Mouse (Mus musculus): Measurements from ENCODE around the gene Ap3m1. TPM values are rescaled to one million over a fixed set of nuclear protein-coding genes. Genes with fewer than 3 reads are reported as not detected.
"Not testable (repeated sequence)": the region's sequence is repeated elsewhere in the genome, so short reads cannot be mapped to it uniquely, and the experiment has no call there.

Gene Ap3m1
- total and polyA plus RNA-seq, 3 experiments, result 32.6 to 73.4 (median 61.7) TPM

DNA sequence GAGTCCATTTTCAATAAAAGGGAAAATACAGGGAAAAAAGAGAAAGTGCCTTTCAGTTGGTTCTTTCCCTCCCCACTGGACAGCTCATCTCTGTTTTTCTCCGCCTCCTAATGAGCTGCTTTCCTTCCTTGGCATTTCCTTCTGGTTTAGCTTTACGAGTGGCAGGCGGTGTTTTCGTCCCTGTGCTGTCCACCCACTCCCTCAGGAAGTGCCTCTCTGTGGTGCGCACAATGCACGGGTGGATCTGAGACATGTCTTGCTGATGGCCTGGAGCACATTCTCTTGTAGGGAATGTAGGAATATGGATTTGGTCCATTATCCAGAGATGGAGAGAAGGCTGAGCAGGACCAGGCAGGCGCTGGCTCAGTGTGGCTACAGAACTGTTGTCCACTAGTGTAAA, 47.1 kb upstream of the Ap3m1 start:
- Histone ChIP-seq H3K4me1 (ENCODE audit: control insufficient read depth in 1 of 2, insufficient read depth in 2 of 2) (peaks cover 0 to 8% of the 10 kb centered on the region in 2 experiments; a peak in 2 of 4 replicates), H3K9ac (ENCODE audit: insufficient read depth, low read depth) (no peak overlapping the region), H3K4me2 (ENCODE audit: insufficient read depth, low read depth, poor library complexity, severe bottlenecking) (no peak overlapping the region), H3K36me3 (replicated peaks in 1 of 2; ENCODE audit: control insufficient read depth in 1 of 2, insufficient read depth in 1 of 2, low read length in 1 of 2) (peaks cover 0 to 6% of the 10 kb centered on the region in 2 experiments), H3K79me2 (replicated peaks; ENCODE audit: control insufficient read depth, extremely low read depth, insufficient read depth, poor library complexity, severe bottlenecking) (no peaks in the 10 kb centered on the region), H3K27ac (ENCODE audit: insufficient read depth, low read depth) (no peak overlapping the region), H3K9me3 (replicated peaks; ENCODE audit: low read length) (no peaks in the 10 kb centered on the region), H3K27me3 (replicated peaks) (no peaks in the 10 kb centered on the region), H3K4me3 (replicated peaks in 1 of 3; ENCODE audit: low read depth in 2 of 3, low read length in 2 of 3, poor library complexity in 1 of 3) (no peak overlapping the region)
- TF ChIP-seq CHD1 (IDR thresholded peaks at IDR 0.05; ENCODE audit: low read depth, low read length) (no peak), TCF12 (IDR thresholded peaks at IDR 0.05; ENCODE audit: low read depth, low read length) (no peak), CTCF (conservative IDR thresholded peaks at IDR 0.05 in 1 of 2, IDR thresholded peaks at IDR 0.05 in 1 of 2; ENCODE audit: low read depth in 2 of 2, low read length in 2 of 2) (no peak), USF1 (IDR thresholded peaks at IDR 0.05; ENCODE audit: low read depth, low read length) (no peak), ZMIZ1 (IDR thresholded peaks at IDR 0.05; ENCODE audit: low read depth, low read length) (no peak), ETS1 (conservative IDR thresholded peaks at IDR 0.05; ENCODE audit: low read depth, low read length) (no peak), POLR2A (IDR thresholded peaks at IDR 0.05; ENCODE audit: low read depth, low read length) (no peak), JUN (IDR thresholded peaks at IDR 0.05; ENCODE audit: insufficient read depth, low read depth, low read length) (no peak), MAX (IDR thresholded peaks at IDR 0.05; ENCODE audit: low read length) (no peak)
- in situ Hi-C loops (cut with MboI; ENCODE audit: low pct_ligation_motif_present, low pct_unique_long_range_greater_than_20kb, low sequenced_read_pairs), result no loop called here
- dilution Hi-C loops (cut with MboI; ENCODE audit: extremely low pct_ligation_motif_present, extremely low pct_unique_long_range_greater_than_20kb, low sequenced_read_pairs), result no loop called here
- DNase-seq (ENCODE audit: extremely low read depth), result no peak

DNA sequence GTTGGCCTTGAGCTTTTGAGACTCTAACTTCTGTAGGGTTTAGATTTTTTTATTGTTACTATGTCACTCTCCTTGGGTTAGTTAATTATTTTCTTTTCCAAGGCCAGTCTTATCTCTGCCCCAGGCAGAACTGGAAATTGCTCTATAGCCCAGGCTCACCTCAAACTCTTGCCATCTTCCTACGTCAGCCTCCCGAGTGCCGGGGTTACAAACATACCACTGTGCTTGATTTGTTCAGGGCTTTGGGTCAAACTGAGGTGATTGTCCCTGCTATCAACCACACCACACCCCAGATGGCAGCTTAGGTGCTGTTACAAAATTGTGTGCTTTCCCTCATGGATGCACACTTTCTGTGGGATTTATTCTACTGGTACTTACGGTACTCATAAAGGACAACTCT, 44.4 kb upstream of the Ap3m1 start:
- in situ Hi-C loops (cut with MboI; ENCODE audit: low pct_ligation_motif_present, low pct_unique_long_range_greater_than_20kb, low sequenced_read_pairs) (no loop called here), dilution Hi-C loops (cut with MboI; ENCODE audit: extremely low pct_ligation_motif_present, extremely low pct_unique_long_range_greater_than_20kb, low sequenced_read_pairs) (no loop called here)
- Histone ChIP-seq H3K27ac (ENCODE audit: insufficient read depth, low read depth) (no peak overlapping the region), H3K27me3 (replicated peaks) (no peaks in the 10 kb centered on the region), H3K9me3 (replicated peaks; ENCODE audit: low read length) (no peaks in the 10 kb centered on the region), H3K4me3 (replicated peaks in 1 of 3; ENCODE audit: low read depth in 2 of 3, low read length in 2 of 3, poor library complexity in 1 of 3) (no peak overlapping the region), H3K9ac (ENCODE audit: insufficient read depth, low read depth) (no peak overlapping the region), H3K4me2 (ENCODE audit: insufficient read depth, low read depth, poor library complexity, severe bottlenecking) (no peak overlapping the region), H3K4me1 (ENCODE audit: control insufficient read depth in 1 of 2, insufficient read depth in 2 of 2) (peaks cover 0 to 8% of the 10 kb centered on the region in 2 experiments; a peak in 2 of 4 replicates), H3K79me2 (replicated peaks; ENCODE audit: control insufficient read depth, extremely low read depth, insufficient read depth, poor library complexity, severe bottlenecking) (no peaks in the 10 kb centered on the region), H3K36me3 (replicated peaks in 1 of 2; ENCODE audit: control insufficient read depth in 1 of 2, insufficient read depth in 1 of 2, low read length in 1 of 2) (peaks cover 3 to 13% of the 10 kb centered on the region in 2 experiments)
- TF ChIP-seq POLR2AphosphoS2 (IDR thresholded peaks at IDR 0.05; ENCODE audit: low read depth, low read length), result no peak
- TF ChIP-seq RCOR1 (conservative IDR thresholded peaks at IDR 0.05; ENCODE audit: low read depth, low read length), result no peak
- TF ChIP-seq ELF1 (IDR thresholded peaks at IDR 0.05; ENCODE audit: low read depth, low read length), result no peak
- DNase-seq (ENCODE audit: extremely low read depth), result no peak

- no peak overlapping the region for H3K4me2 ChIP-seq (ENCODE audit: insufficient read depth, low read depth, poor library complexity, severe bottlenecking)
- H3K4me1 ChIP-seq (ENCODE audit: control insufficient read depth in 1 of 2, insufficient read depth in 2 of 2), result peaks cover 0 to 8% of the 10 kb centered on the region in 2 experiments; a peak in 2 of 4 replicates
- H3K4me3 ChIP-seq (replicated peaks in 1 of 3; ENCODE audit: low read depth in 2 of 3, low read length in 2 of 3, poor library complexity in 1 of 3), result no peak overlapping the region
- H3K9me3 ChIP-seq (replicated peaks; ENCODE audit: low read length), result no peaks in the 10 kb centered on the region
- no peak for DNase-seq (ENCODE audit: extremely low read depth)
- no peaks in the 10 kb centered on the region for H3K27me3 ChIP-seq (replicated peaks)
- dilution Hi-C loops (cut with MboI; ENCODE audit: extremely low pct_ligation_motif_present, extremely low pct_unique_long_range_greater_than_20kb, low sequenced_read_pairs), result no loop called here
- peaks cover 3 to 13% of the 10 kb centered on the region in 2 experiments for H3K36me3 ChIP-seq (replicated peaks in 1 of 2; ENCODE audit: control insufficient read depth in 1 of 2, insufficient read depth in 1 of 2, low read length in 1 of 2)
- in situ Hi-C loops (cut with MboI; ENCODE audit: low pct_ligation_motif_present, low pct_unique_long_range_greater_than_20kb, low sequenced_read_pairs), result no loop called here
- no peak for TF ChIP-seq PAX5 (IDR thresholded peaks at IDR 0.05; ENCODE audit: low read length)
- no peak for TF ChIP-seq NELFE (IDR thresholded peaks at IDR 0.05; ENCODE audit: low read depth, low read length)
- no peak for TF ChIP-seq ELF1 (IDR thresholded peaks at IDR 0.05; ENCODE audit: low read depth, low read length)
- no peak for TF ChIP-seq JUN (IDR thresholded peaks at IDR 0.05; ENCODE audit: insufficient read depth, low read depth, low read length)
- TF ChIP-seq MAFK (IDR thresholded peaks at IDR 0.05; ENCODE audit: insufficient replicate concordance, low read length), result no peak
- TF ChIP-seq NRF1 (IDR thresholded peaks at IDR 0.05; ENCODE audit: low read depth, low read length), result no peak
- TF ChIP-seq RAD21 (IDR thresholded peaks at IDR 0.05; ENCODE audit: low read depth, low read length), result no peak
- no peak for TF ChIP-seq MYC (IDR thresholded peaks at IDR 0.05; ENCODE audit: low read depth, low read length)
- no peak for TF ChIP-seq ZMIZ1 (IDR thresholded peaks at IDR 0.05; ENCODE audit: low read depth, low read length)
- TF ChIP-seq KAT2A (IDR thresholded peaks at IDR 0.05; ENCODE audit: insufficient replicate concordance, low read length), result no peak
- TF ChIP-seq CHD2 (IDR thresholded peaks at IDR 0.05; ENCODE audit: low read length), result no peak
- H3K9ac ChIP-seq (ENCODE audit: insufficient read depth, low read depth), result no peak overlapping the region
- no peak overlapping the region for H3K27ac ChIP-seq (ENCODE audit: insufficient read depth, low read depth)
- no peaks in the 10 kb centered on the region for H3K79me2 ChIP-seq (replicated peaks; ENCODE audit: control insufficient read depth, extremely low read depth, insufficient read depth, poor library complexity, severe bottlenecking)
Observed at GRCm38 (mm10) chr14:21096279-21096678, 44.0 kb upstream of the Ap3m1 start.

- H3K4me1 ChIP-seq (ENCODE audit: control insufficient read depth in 1 of 2, insufficient read depth in 2 of 2), result peaks cover 0 to 16% of the 10 kb centered on the region in 2 experiments; a peak in 2 of 4 replicates
- H3K9ac ChIP-seq (ENCODE audit: insufficient read depth, low read depth); dilution Hi-C loops (cut with MboI; ENCODE audit: extremely low pct_ligation_motif_present, extremely low pct_unique_long_range_greater_than_20kb, low sequenced_read_pairs); H3K27me3 ChIP-seq (replicated peaks); in situ Hi-C loops (cut with MboI; ENCODE audit: low pct_ligation_motif_present, low pct_unique_long_range_greater_than_20kb, low sequenced_read_pairs); DNase-seq (ENCODE audit: extremely low read depth); H3K27ac ChIP-seq (ENCODE audit: insufficient read depth, low read depth); H3K36me3 ChIP-seq (replicated peaks in 1 of 2; ENCODE audit: control insufficient read depth in 1 of 2, insufficient read depth in 1 of 2, low read length in 1 of 2); H3K79me2 ChIP-seq (replicated peaks; ENCODE audit: control insufficient read depth, extremely low read depth, insufficient read depth, poor library complexity, severe bottlenecking); H3K9me3 ChIP-seq (replicated peaks; ENCODE audit: low read length); H3K4me2 ChIP-seq (ENCODE audit: insufficient read depth, low read depth, poor library complexity, severe bottlenecking); H3K4me3 ChIP-seq (replicated peaks in 1 of 3; ENCODE audit: low read depth in 2 of 3, low read length in 2 of 3, poor library complexity in 1 of 3): not testable (repeated sequence)
Observed at GRCm38 (mm10) chr14:21094161-21094560, 41.9 kb upstream of the Ap3m1 start.
